Mouse (Mus musculus) G1E-ER4 (cell line): ENCODE data around the gene Hspa1a. TPM values are rescaled to one million over a fixed set of nuclear protein-coding genes. Genes with fewer than 3 reads are reported as not detected.
"Not testable (repeated sequence)": the region's sequence is repeated elsewhere in the genome, so short reads cannot be mapped to it uniquely, and the experiment has no call there.

Experiments used
- GATA1 ChIP-seq: IDR thresholded peaks from one replicate; pipeline ENCODE4 v1.8.0; 2012; ENCODE audit warnings: low read length, inconsistent platforms
- polyA plus RNA-seq: library from polyadenylated mRNA; stranded (reverse); fragments of >175 nt; gene quantifications from 2 replicates; pipeline ENCODE4 v1.2.3, GENCODE M21; 2012

Hspa1a gene
- not detected in 2 replicates for polyA plus RNA-seq

DNA sequence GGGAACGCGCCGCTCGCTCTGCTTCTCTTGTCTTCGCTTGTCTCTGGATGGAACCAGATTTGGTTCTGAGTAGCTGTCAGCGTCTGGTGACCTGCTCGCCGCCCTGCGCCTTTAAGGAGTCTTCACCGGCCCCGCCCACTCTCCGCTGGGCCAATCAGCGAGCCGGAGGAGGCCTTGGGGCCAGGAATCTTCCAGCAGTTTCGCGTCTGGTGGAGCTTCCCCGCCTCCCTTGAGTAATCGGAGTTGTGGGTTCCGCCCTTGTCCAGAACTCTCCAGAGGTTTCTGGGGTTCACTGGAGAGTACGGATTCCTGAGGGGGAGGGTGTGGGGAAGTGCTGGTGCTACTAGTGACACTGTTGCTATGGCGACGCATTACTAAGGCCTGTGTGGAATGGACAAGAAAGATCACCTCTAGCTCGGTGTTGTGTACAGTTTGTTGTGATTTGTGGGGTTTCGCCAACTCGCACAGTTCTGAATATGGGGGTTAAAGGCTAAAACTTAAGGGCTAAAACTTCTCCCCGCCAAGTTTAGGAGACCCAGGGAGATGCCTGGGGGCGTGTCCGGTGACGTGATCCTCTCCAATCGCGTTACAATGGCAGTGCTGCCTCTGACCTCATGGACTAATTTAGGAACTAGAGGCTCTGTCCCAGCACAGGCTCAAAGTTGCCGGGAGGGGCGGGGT lies at the start of gene Hspa1a, which contains the start of gene Hspa1l:
Gene Hspa1a (minus strand): TSS at position 88 of the 681 bp plus-strand sequence.
Gene Hspa1l (plus strand): TSS at position 635 of the 681 bp plus-strand sequence.
- not testable (repeated sequence) for TF ChIP-seq GATA1

- TF ChIP-seq GATA1 = no peak
Measured at GRCm38 (mm10) chr17:35021163-35021808, 49.3 kb upstream of the Hspa1a start.

DNA sequence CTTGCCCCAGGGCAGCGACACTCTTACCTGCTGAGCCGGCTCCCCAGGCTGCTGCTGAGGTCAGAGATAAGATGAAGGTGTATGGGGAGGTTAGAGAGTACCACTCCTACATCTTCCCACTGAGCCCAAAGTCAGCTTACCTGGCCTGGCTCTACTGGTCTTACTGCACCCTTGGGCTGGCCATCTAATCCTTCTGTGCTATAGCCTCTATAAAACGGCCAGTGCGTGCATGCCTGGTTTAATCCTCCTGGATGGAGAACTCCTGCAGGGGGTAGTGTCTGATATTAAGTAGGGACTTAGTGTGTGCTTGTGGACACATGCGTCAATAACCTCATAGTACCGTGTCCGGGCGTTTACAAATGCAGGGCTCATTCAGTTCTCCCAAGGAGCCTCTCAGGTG lies 48.6 kb upstream of the Hspa1a start:
- TF ChIP-seq GATA1 = no peak

GRCm38 (mm10) chr17:35019894-35020293 lies 47.9 kb upstream of the Hspa1a start:
- no peak for TF ChIP-seq GATA1

DNA sequence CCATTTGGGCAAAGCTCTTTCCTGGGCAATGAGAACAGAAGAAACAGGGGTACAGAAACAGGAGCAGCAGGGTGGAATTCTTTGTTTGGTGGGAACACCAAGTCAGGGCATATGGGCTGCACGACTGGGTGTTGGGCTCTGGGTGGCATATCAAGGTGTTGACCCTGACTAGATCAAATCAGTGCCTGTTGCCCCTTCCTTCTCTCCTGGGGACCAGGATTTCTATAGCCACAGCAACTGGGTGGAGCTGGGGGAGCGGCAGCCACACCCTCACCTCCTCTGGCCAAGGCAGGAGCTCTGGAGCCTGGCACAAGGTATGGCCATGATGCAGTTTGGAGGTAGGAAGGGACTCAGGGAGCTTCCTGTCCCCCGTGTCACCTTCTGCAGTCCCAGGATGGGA lies 46.2 kb upstream of the Hspa1a start:
- TF ChIP-seq GATA1 = no peak

DNA sequence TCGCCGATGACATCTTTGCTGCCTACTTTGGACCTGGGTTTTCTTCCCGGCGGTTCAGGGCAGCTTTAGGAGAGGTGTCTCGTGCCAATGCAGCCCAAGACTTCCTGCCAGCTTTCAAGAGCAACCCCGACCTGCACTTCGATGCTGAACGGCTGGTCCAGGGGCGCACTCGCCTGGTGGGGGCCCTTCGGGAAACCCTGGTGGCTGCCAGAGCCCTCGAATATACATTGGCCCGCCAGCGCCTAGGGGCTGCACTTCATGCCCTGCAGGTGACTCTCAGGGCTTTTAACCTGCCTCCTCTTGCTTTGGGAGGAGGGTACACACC lies 45.7 kb upstream of the Hspa1a start:
- TF ChIP-seq GATA1 = no peak

DNA sequence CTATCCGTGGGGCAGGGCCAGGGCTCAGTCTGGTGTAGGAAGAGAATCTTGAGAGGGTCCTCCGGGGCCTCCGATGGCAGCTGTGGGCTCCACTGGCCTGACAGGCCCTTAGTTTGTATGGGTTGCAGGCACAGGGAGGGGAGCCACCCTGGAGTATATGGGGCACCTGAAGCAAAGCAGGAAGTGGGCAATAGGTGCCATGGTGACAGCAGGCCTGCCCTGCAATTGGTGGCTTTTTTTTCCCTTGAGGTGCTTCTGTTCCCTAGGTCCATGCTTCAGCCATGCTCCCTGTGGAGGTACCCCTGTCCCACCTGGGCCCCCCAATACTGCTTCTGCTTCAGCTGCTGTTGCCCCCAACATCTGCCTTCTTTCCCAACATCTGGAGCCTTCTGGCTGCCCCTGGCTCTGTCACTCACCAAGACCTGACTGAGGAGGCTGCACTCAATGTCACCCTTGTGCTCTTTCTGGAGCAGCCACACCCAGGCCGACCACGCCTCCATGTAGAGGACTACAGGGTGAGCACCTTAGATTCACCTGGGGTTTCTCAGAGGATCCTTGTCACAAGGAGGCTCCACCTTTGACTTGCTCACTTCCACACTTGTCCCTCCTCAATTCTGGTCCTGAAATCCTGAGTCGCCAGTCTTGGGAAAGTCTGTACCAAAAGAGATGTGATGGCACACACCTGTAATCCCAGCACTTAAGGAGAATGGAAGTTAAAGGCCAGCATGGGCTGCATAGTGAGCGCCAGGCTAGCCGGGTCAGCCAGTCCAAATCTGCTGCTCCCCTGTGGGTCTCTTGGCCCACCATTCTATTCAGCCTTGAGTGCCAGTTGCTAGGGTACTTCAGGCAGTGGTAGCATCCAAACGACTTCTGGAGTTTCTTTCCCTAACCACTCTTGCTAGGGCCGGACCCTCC lies 45.1 kb upstream of the Hspa1a start:
- no peak for TF ChIP-seq GATA1

DNA sequence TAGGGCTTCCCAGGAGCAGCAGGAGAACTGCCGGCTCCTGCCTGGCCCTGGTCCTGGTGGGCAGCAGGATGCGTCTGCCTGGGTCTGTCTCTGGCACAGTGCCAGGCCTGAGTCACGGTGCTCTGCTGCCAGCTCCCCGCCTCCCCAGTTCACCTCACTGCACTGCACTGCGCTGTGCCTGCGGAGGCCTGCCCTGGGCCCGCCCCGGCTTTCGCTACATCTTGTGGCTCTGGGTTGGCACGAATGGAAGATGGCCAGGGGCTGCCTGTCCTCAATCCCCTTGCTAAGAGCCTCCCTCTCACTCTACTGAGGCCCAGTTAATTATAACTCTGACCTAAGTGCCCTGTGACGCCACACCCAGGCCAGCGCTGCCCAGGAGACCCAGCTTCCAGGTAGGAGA lies 44.4 kb upstream of the Hspa1a start, which contains the start of gene Vwa7:
Gene Vwa7 (plus strand): TSS at position 204 of the 400 bp plus-strand sequence.
- no peak for TF ChIP-seq GATA1

DNA sequence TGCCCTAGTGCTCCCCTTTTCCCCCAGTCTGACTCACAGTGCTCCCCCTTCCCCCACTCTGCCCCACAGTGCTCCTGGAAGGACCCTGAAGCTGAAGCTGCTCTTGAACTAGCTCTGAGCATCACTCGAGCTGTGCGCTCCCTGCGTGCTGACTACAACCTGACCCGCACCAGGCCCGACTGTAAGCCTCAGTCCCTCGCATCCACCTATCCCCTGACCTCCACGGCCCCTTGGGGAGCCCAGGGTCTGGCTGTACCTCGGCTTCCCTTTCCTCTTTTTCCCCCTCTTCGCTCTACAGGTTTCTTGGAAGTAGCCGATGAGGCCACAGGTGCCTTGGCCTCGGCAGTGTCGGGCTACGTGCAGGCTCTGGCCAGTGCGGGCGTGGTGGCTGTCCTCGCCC lies 43.3 kb upstream of the Hspa1a start:
- no peak for TF ChIP-seq GATA1

DNA sequence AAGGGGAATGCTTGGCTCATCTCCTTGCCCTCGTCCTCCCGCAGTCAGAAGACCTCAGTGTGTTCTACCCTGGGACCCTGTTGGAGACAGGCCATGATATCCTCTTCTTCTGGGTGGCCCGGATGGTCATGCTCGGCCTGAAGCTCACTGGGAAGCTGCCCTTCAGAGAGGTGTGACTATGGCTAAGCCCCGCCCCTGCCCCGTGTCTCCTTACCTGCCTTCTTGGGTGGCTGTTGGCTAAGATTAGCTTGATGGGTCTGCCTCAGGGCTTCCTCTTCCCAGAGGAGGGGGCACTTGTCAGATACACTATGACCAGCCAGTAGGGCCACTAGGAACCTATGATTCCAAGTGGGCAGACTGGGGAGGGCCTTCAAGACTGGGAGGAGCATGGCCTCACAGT lies 41.3 kb upstream of the Hspa1a start:
- TF ChIP-seq GATA1 = no peak

DNA sequence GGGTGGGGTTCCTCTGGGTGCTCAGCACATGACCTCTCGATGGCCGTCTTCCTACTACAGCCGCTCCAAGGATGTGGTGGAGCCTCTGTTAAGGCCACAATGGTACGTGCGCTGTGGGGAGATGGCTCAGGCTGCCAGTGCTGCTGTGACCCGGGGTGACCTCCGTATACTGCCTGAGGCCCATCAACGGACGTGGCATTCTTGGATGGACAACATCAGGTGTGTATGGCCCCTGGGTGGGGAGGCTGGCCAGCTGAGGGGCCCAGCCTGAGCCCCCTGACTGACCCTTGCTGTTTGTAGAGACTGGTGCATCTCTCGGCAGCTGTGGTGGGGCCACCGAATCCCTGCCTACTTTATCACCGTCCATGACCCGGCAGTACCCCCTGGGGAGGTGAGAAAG lies 40.5 kb upstream of the Hspa1a start:
- no peak for TF ChIP-seq GATA1

DNA sequence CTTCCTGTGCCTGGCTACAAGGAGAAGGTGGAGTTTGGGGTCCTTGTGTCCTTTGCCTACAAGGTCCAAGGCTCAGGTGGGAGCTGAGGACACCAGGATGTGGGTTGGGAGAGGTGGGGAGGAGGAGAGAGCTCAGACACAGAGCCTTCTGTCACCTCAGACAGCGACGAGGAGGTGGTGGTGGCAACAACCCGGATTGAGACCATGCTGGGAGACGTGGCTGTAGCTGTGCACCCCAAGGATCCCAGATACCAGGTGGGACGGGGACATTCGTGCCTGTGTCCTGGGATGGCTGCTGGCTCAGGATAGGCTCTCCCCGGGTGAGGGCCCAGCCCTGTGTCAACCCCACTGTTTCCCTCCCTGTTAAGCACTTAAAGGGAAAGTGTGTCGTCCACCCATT lies 39.5 kb upstream of the Hspa1a start:
- TF ChIP-seq GATA1 = no peak

DNA sequence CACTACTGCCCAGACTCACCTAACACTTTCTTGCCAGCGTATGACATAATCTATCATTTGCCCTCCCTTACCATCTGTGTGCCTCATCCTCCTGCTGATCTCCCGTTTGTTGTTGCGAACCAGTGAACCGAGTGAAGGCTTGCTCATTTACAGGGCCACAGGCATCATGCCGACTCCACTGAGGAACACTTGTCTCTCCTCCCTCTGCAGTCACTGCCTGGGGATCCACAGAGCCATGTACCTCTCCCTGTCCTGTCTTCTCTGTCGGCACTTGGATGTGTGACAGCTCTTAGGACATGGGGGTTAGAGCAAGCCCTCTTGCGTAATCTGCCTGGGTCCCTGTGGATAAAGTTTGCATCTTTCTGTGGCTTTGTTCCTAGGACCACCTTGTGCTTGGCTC lies 37.6 kb upstream of the Hspa1a start:
- no peak for TF ChIP-seq GATA1

DNA sequence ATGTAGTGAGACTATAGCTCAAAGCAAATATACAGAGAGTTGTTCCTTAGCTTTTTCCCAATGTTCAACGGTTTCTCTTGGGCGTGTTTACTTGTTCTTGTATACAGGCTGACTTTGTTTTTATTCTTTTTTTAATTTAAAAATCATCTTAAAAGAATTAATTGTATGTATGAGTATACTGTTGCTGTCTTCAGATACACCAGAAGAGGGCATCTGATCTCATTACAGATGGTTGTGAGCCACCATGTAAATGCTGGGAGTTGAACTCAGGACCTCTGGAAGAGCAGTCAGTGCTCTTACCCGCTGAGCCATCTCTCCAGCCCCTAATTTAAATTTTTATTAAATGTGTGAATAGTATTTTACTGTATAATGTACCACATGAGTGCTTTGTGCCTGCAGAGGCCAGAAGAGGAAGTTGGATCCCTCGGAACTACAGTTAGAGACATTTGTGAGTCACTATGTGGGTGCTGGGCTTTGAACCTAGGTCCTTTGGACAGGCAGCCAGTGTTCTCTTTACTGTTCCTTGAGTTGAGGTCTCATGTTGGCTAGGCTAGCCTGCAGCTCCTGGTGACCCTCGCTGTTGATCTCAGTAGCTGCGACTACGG lies 35.5 kb upstream of the Hspa1a start:
- TF ChIP-seq GATA1 = no peak

- TF ChIP-seq GATA1 = no peak
Measured at GRCm38 (mm10) chr17:35005158-35005557, 33.2 kb upstream of the Hspa1a start.
